Comparison of ENCODE assay signal across 32 mouse cellular contexts in genomic region chr19:38249627-38250026, GRCm38 (mm10). TPM values are rescaled to one million over a fixed set of nuclear protein-coding genes. Genes with fewer than 3 reads are reported as not detected.
A peak's percentile ranks its signal among the peaks of the same experiment; 100 is the strongest.
DNase-seq lines count a peak whose midpoint lies in the region; ATAC-seq lines count a peak whose summit lies in the region.
"Had no signal": no experiment of that assay in that cellular context is flagged by ENCODE, and none has a peak within 500 bp of the region (broad histone marks: within the 10 kb centered on the region; RNA-seq: fewer than 3 reads in every experiment).

No protein-coding gene starts in this region.

- H3K27ac ChIP-seq in forebrain, embryonic 16.5 days (ENCODE audit: low read length): no peak overlapping the region
- no peak overlapping the region for H3K27ac ChIP-seq in forebrain, embryonic 14.5 days (ENCODE audit: low read depth, low read length)
- H3K27ac ChIP-seq: embryonic facial prominence, embryonic 10.5 days; embryonic facial prominence, embryonic 13.5 days; gastrocnemius, adult 2 months; heart, adult 2 months; heart, embryonic 10.5 days; heart, embryonic 13.5 days; hindbrain, embryonic 12.5 days; hindbrain, embryonic 15.5 days had no signal

- no peak overlapping the region for H3K4me3 ChIP-seq in forebrain, embryonic 16.5 days (replicated peaks; ENCODE audit: low read length)
- H3K4me3 ChIP-seq in forebrain, embryonic 14.5 days (ENCODE audit: low read depth, low read length): no peak overlapping the region
- H3K4me3 ChIP-seq: embryonic facial prominence, embryonic 10.5 days; embryonic facial prominence, embryonic 13.5 days; erythroblast, embryonic 14.5 days; gastrocnemius, adult 2 months; heart, adult 2 months; heart, embryonic 10.5 days; heart, embryonic 13.5 days; hindbrain, embryonic 12.5 days; hindbrain, embryonic 15.5 days had no signal

- peak; percentile 13; the same call in 1 of the 2 replicates for ATAC-seq in forebrain, embryonic 16.5 days
- no peak for ATAC-seq in forebrain, embryonic 14.5 days
- ATAC-seq: intestine, postnatal 0 days; Patski had no signal

- no peaks in the 10 kb centered on the region for H3K36me3 ChIP-seq in forebrain, embryonic 16.5 days (ENCODE audit: control insufficient read depth, insufficient read depth)
- no peaks in the 10 kb centered on the region for H3K36me3 ChIP-seq in forebrain, embryonic 14.5 days (ENCODE audit: control insufficient read depth, insufficient read depth, low read length)
- H3K36me3 ChIP-seq: embryonic facial prominence, embryonic 10.5 days; embryonic facial prominence, embryonic 13.5 days; G1E; heart, embryonic 10.5 days; heart, embryonic 13.5 days; hindbrain, embryonic 12.5 days; hindbrain, embryonic 15.5 days had no signal

- H3K4me2 ChIP-seq in forebrain, embryonic 16.5 days (ENCODE audit: low read length): no peak overlapping the region
- H3K4me2 ChIP-seq in forebrain, embryonic 14.5 days (ENCODE audit: low read length): no peak overlapping the region
- H3K4me2 ChIP-seq: embryonic facial prominence, embryonic 13.5 days; heart, embryonic 13.5 days; hindbrain, embryonic 12.5 days; hindbrain, embryonic 15.5 days had no signal

- H3K9ac ChIP-seq in forebrain, embryonic 16.5 days (replicated peaks; ENCODE audit: low read depth, low read length): no peak overlapping the region
- no peak overlapping the region for H3K9ac ChIP-seq in forebrain, embryonic 14.5 days (ENCODE audit: low read length)
- H3K9ac ChIP-seq: embryonic facial prominence, embryonic 13.5 days; heart, embryonic 13.5 days; hindbrain, embryonic 12.5 days; hindbrain, embryonic 15.5 days had no signal

- H3K27me3 ChIP-seq in forebrain, embryonic 16.5 days (replicated peaks; ENCODE audit: control insufficient read depth, insufficient read depth, low read length): no peaks in the 10 kb centered on the region
- no peaks in the 10 kb centered on the region for H3K27me3 ChIP-seq in forebrain, embryonic 14.5 days (replicated peaks; ENCODE audit: control insufficient read depth, insufficient read depth, low read length)
- H3K27me3 ChIP-seq: CH12.LX; embryonic facial prominence, embryonic 13.5 days; heart, embryonic 13.5 days; hindbrain, embryonic 12.5 days; hindbrain, embryonic 15.5 days had no signal

- 64% methylated on average over 8 of the region's 8 CpGs for WGBS in forebrain, embryonic 16.5 days
- 85% methylated on average over 8 of the region's 8 CpGs for WGBS in forebrain, embryonic 14.5 days

- H3K9me3 ChIP-seq in forebrain, embryonic 16.5 days (ENCODE audit: control insufficient read depth, low read length): no peaks in the 10 kb centered on the region
- H3K9me3 ChIP-seq in forebrain, embryonic 14.5 days (replicated peaks; ENCODE audit: control insufficient read depth, low read length): no peaks in the 10 kb centered on the region
- H3K9me3 ChIP-seq: embryonic facial prominence, embryonic 10.5 days; embryonic facial prominence, embryonic 13.5 days; G1E; heart, embryonic 10.5 days; heart, embryonic 13.5 days; hindbrain, embryonic 12.5 days; hindbrain, embryonic 15.5 days had no signal

- peaks cover 21% of the 10 kb centered on the region for H3K4me1 ChIP-seq in forebrain, embryonic 16.5 days (replicated peaks; ENCODE audit: control insufficient read depth, insufficient read depth, low read length)
- peaks cover 13% of the 10 kb centered on the region; the same call in 1 of the 2 replicates for H3K4me1 ChIP-seq in forebrain, embryonic 14.5 days (ENCODE audit: control insufficient read depth, insufficient read depth, low read length)
- H3K4me1 ChIP-seq: heart, embryonic 13.5 days had no signal

- no peak for DNase-seq in forebrain, embryonic 14.5 days (ENCODE audit: low spot score)
- peak; percentile 9 for DNase-seq in heart, adult 11 months
- DNase-seq in heart, postnatal 4 days: no peak
- DNase-seq in layer of hippocampus, adult 8-10 months (ENCODE audit: low spot score in 2 of 2): peak; percentile 51 to 63
- no peak for DNase-seq in layer of hippocampus, postnatal 10 days (ENCODE audit: low spot score in 2 of 2)
- peak; percentile 63 for DNase-seq in brain, adult 2 months (ENCODE audit: low read depth, low spot score)
- no peak for DNase-seq in thymus, postnatal 25 days
- DNase-seq: adrenal gland, postnatal 10 days; adrenal gland, postnatal 36 days; B cell, adult 2 months; cerebellum, adult 11-12 months; cerebellum, adult 8-10 months; cerebellum, postnatal 10 days; cerebellum, postnatal 36 days; embryo, embryonic 11 days; gastrocnemius, adult 2 months; gastrocnemius, postnatal 14 days; heart, adult 2 months; heart, postnatal 14 days had no signal

RNA-seq across cellular contexts. Expression of gene Lgi1, which starts 14.7 kb away (rescaled TPM):
- 15.5 and 19.1 TPM in 2 replicates for polyA plus RNA-seq in forebrain, embryonic 16.5 days (2015; fragmentation: Nextera tagmentation; extraction: Ambion mirVana)
- 8.8 and 13.3 TPM in 2 replicates for polyA plus RNA-seq in forebrain, embryonic 14.5 days (2014; fragmentation: Nextera tagmentation; extraction: Ambion mirVana)
- total RNA-seq in heart, postnatal 4 days (2021): under 1 TPM; 0.24 to 0.36 TPM
- total RNA-seq in layer of hippocampus, adult 8-10 months (2022): 100 to 1,000 TPM; 159 to 183 (median 172) TPM
- total RNA-seq in layer of hippocampus, postnatal 10 days (2021): 100 to 1,000 TPM; 117 to 133 TPM
- total RNA-seq: hematopoietic stem cell, adult 5-6 weeks had no signal
- polyA plus RNA-seq: erythroblast, embryonic 14.5 days; G1E; heart, embryonic 13.5 days had no signal

RNA-seq across cellular contexts. Expression of gene Fra10ac1, which starts 25.7 kb away (rescaled TPM):
- polyA plus RNA-seq in forebrain, embryonic 16.5 days (2015; fragmentation: Nextera tagmentation; extraction: Ambion mirVana): 54.7 and 56.8 TPM in 2 replicates
- polyA plus RNA-seq in forebrain, embryonic 14.5 days (2014; fragmentation: Nextera tagmentation; extraction: Ambion mirVana): 38.9 and 44.5 TPM in 2 replicates
- total RNA-seq in heart, postnatal 4 days (2021): 10 to 100 TPM; 14.4 to 14.9 TPM
- total RNA-seq in layer of hippocampus, adult 8-10 months (2022): 10 to 100 TPM; 16.7 to 21.3 (median 19.1) TPM
- 10 to 100 TPM; 18.5 to 20.8 TPM for total RNA-seq in layer of hippocampus, postnatal 10 days (2021)

Comparison
In these comparisons a context has a peak if more than half of its experiments do, and no peak if none do; other contexts are left out.
1. DNase-seq: peak in heart, adult 11 months (single experiment), layer of hippocampus, adult 8-10 months (2 of 2) and brain, adult 2 months (single experiment); none in forebrain, embryonic 14.5 days (single experiment), heart, postnatal 4 days (single experiment), layer of hippocampus, postnatal 10 days (0 of 2) and thymus, postnatal 25 days (single experiment).
2. RNA of gene Lgi1, which starts 14.7 kb away (total RNA-seq): 159 to 183 TPM in layer of hippocampus, adult 8-10 months and 117 to 133 TPM in layer of hippocampus, postnatal 10 days; 0.24 to 0.36 TPM in heart, postnatal 4 days; every median in the first group is over 10 times any median in the second.